Mouse (Mus musculus) CH12.LX (cell line): ENCODE data around the gene Ddx6.

ENCODE experiments used
- NELFE ChIP-seq: IDR thresholded peaks from 2 replicates; pipeline ENCODE4 v1.6.1; 2011; ENCODE audit warnings: low read depth, low read length, improper control_type of control experiment
- TBP ChIP-seq: conservative IDR thresholded peaks from 2 replicates; pipeline ENCODE4 v1.6.1; 2011; ENCODE audit warnings: low read depth, low read length, improper control_type of control experiment
- ZKSCAN1 ChIP-seq: IDR thresholded peaks from 2 replicates; pipeline ENCODE4 v1.6.1; 2012; ENCODE audit warnings: low read depth, inconsistent platforms, low read length, improper control_type of control experiment, borderline replicate concordance

GRCm38 (mm10) chr9:44581423-44581822 is 23.3 kb upstream of the Ddx6 start:
- TF ChIP-seq TBP (no peak), ZKSCAN1 (no peak), NELFE (no peak)
